Mouse (Mus musculus): ENCODE measurements around the gene 1700025C18Rik.

DNA sequence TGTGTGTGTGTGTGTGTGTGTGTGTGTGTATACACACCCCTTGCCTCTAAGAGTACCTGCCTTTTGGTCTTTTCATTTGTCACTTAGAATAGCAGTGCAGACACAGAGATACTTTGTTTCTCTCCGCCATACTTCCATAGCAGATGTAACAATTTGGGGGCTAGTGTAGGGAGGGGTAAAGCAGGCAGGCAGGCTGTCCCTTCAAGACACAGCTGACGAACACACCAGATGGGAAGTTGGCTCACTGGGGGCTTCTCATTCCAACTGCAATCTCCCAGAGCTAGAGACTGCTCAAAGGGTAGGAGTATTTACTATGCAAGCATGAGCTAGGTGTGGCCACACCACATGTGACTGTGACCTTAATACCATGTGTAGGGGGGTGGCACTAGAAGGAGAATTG lies 21.7 kb downstream of the 1700025C18Rik start:
- TF ChIP-seq POLR2A (IDR thresholded peaks at IDR 0.05; ENCODE audit: insufficient read depth, low read depth, low read length) = no peak
- TF ChIP-seq CTCF (IDR thresholded peaks at IDR 0.05) = no peak
